Mouse (Mus musculus) kidney, adult 2 months (tissue): ENCODE measurements around the gene Esrrb. TPM values are rescaled to one million over a fixed set of nuclear protein-coding genes. Genes with fewer than 3 reads are reported as not detected.
A peak's percentile ranks its signal among the peaks of the same experiment; 100 is the strongest.

Experiments
- DNase-seq: peaks from one replicate; pipeline ENCODE4 v3.0.0; 2021
- H3K27ac ChIP-seq: fragments of 200-500 bp; 2 replicates; pipeline ENCODE4 v1.5.1; 2012; ENCODE audit warnings: low read depth, low read length, control low read depth, inconsistent platforms; ENCODE audit not compliant: insufficient read depth
- H3K27me3 ChIP-seq: fragments of 200-500 bp; replicated peaks from 2 replicates; pipeline ENCODE4 v1.6.1; 2012; ENCODE audit warnings: mild to moderate bottlenecking, moderate library complexity, low read length, inconsistent platforms; ENCODE audit not compliant: control insufficient read depth, insufficient read depth
- H3K36me3 ChIP-seq: fragments of 200-500 bp; 2 replicates; pipeline ENCODE4 v1.6.1; 2012; ENCODE audit warnings: mild to moderate bottlenecking, moderate library complexity, low read length, inconsistent platforms; ENCODE audit not compliant: control insufficient read depth, insufficient read depth
- H3K4me1 ChIP-seq: fragments of 200-500 bp; 2 replicates; pipeline ENCODE4 v1.6.1; 2011; ENCODE audit warnings: low read length; ENCODE audit not compliant: control insufficient read depth, insufficient read depth
- H3K4me3 ChIP-seq: fragments of 200-500 bp; 2 replicates; pipeline ENCODE4 v1.5.1; 2011; ENCODE audit warnings: mild to moderate bottlenecking, low read depth, low read length, control low read depth; ENCODE audit not compliant: insufficient read depth
- CTCF ChIP-seq: fragments of 200-500 bp; conservative IDR thresholded peaks from 2 replicates; pipeline ENCODE4 v1.5.1; 2011; ENCODE audit warnings: low read depth, mild to moderate bottlenecking, control low read depth, low read length, moderate library complexity, mixed read lengths; ENCODE audit not compliant: insufficient read depth, insufficient read length
- POLR2A ChIP-seq: fragments of 200-500 bp; IDR thresholded peaks from one replicate; pipeline ENCODE4 v1.6.1; 2011; ENCODE audit warnings: low read depth, low read length, control low read depth
- WGBS: fragments of 180-500 bp; shearing (Covaris S2); methylation state at CpG from one replicate; pipeline ENCODE4 v1.1.7; 2018; 5-methylcytosine and 5-hydroxymethylcytosine counted together
- polyA plus RNA-seq: library from polyadenylated mRNA; depleted of rRNA; stranded (reverse); fragments of >200 nt; gene quantifications from 2 replicates; pipeline ENCODE4 v1.2.3, GENCODE M21; 2012

Gene Esrrb
- polyA plus RNA-seq, 1 experiment: 16.7 TPM

- H3K4me3 ChIP-seq: no peak overlapping the region
- no peak for DNase-seq
- 68% methylated on average over 6 of the region's 6 CpGs for WGBS
- H3K27ac ChIP-seq: no peak overlapping the region
- H3K27me3 ChIP-seq: no peaks in the 10 kb centered on the region
- H3K36me3 ChIP-seq: no peaks in the 10 kb centered on the region
- no peak for TF ChIP-seq POLR2A
- no peak for TF ChIP-seq CTCF
- no peaks in the 10 kb centered on the region for H3K4me1 ChIP-seq
Observed at GRCm38 (mm10) chr12:86470912-86471311, 110.0 kb downstream of the Esrrb start.

- no peak overlapping the region for H3K27ac ChIP-seq
- no peaks in the 10 kb centered on the region for H3K27me3 ChIP-seq
- H3K4me3 ChIP-seq: no peak overlapping the region
- no peak for DNase-seq
- H3K36me3 ChIP-seq: no peaks in the 10 kb centered on the region
- TF ChIP-seq CTCF (no peak), POLR2A (no peak)
- WGBS: 63% methylated on average over 12 of the region's 12 CpGs
- no peaks in the 10 kb centered on the region for H3K4me1 ChIP-seq
Observed at GRCm38 (mm10) chr12:86473630-86474029, 112.7 kb downstream of the Esrrb start.

GRCm38 (mm10) chr12:86475994-86476393 is 115.1 kb downstream of the Esrrb start:
- Histone ChIP-seq H3K4me1 (no peaks in the 10 kb centered on the region), H3K27me3 (no peaks in the 10 kb centered on the region), H3K4me3 (no peak overlapping the region), H3K36me3 (no peaks in the 10 kb centered on the region), H3K27ac (no peak overlapping the region)
- 55% methylated on average over 7 of the region's 7 CpGs for whole genome bisulfite sequencing
- DNase-seq: peak; percentile 14
- TF ChIP-seq POLR2A (no peak), CTCF (no peak)

GRCm38 (mm10) chr12:86478908-86479307 is 118.0 kb downstream of the Esrrb start:
- no peak for DNase-seq
- TF ChIP-seq CTCF (no peak), POLR2A (no peak)
- WGBS: 78% methylated on average over 5 of the region's 5 CpGs
- no peak overlapping the region for H3K4me3 ChIP-seq
- no peak overlapping the region for H3K27ac ChIP-seq
- H3K4me1 ChIP-seq: no peaks in the 10 kb centered on the region
- no peaks in the 10 kb centered on the region for H3K27me3 ChIP-seq
- no peaks in the 10 kb centered on the region for H3K36me3 ChIP-seq

GRCm38 (mm10) chr12:86482029-86482428 is 121.1 kb downstream of the Esrrb start:
- H3K36me3 ChIP-seq: no peaks in the 10 kb centered on the region
- DNase-seq: no peak
- H3K27ac ChIP-seq: no peak overlapping the region
- WGBS: 73% methylated on average over 6 of the region's 6 CpGs
- no peaks in the 10 kb centered on the region for H3K27me3 ChIP-seq
- no peaks in the 10 kb centered on the region for H3K4me1 ChIP-seq
- TF ChIP-seq CTCF (no peak), POLR2A (no peak)
- no peak overlapping the region for H3K4me3 ChIP-seq

- DNase-seq: no peak
- H3K27ac ChIP-seq: no peak overlapping the region
- H3K36me3 ChIP-seq: no peaks in the 10 kb centered on the region
- no peak overlapping the region for H3K4me3 ChIP-seq
- 48% methylated on average over 5 of the region's 5 CpGs for WGBS
- no peak for TF ChIP-seq CTCF
- no peak for TF ChIP-seq POLR2A
- H3K27me3 ChIP-seq: no peaks in the 10 kb centered on the region
- H3K4me1 ChIP-seq: no peaks in the 10 kb centered on the region
Observed at GRCm38 (mm10) chr12:86483413-86483841, 122.5 kb downstream of the Esrrb start.

- H3K4me1 ChIP-seq: no peaks in the 10 kb centered on the region
- WGBS: 45% methylated on average over 3 of the region's 3 CpGs
- no peak for DNase-seq
- H3K27ac ChIP-seq: no peak overlapping the region
- no peak overlapping the region for H3K4me3 ChIP-seq
- H3K27me3 ChIP-seq: no peaks in the 10 kb centered on the region
- no peaks in the 10 kb centered on the region for H3K36me3 ChIP-seq
- TF ChIP-seq POLR2A: no peak
- no peak for TF ChIP-seq CTCF
Observed at GRCm38 (mm10) chr12:86488005-86488404, 127.1 kb downstream of the Esrrb start.

- no peaks in the 10 kb centered on the region for H3K4me1 ChIP-seq
- 58% methylated on average over 5 of the region's 5 CpGs for WGBS
- no peak for DNase-seq
- H3K27ac ChIP-seq: no peak overlapping the region
- H3K4me3 ChIP-seq: no peak overlapping the region
- no peak for TF ChIP-seq POLR2A
- no peak for TF ChIP-seq CTCF
- no peaks in the 10 kb centered on the region for H3K27me3 ChIP-seq
- no peaks in the 10 kb centered on the region for H3K36me3 ChIP-seq
Observed at GRCm38 (mm10) chr12:86490052-86490451, 129.1 kb downstream of the Esrrb start.
